Mouse (Mus musculus) left cerebral cortex, postnatal 25 days (tissue): ENCODE results near the gene Me1. TPM values are rescaled to one million over a fixed set of nuclear protein-coding genes. Genes with fewer than 3 reads are reported as not detected.

Source experiments
- DNase-seq, 2 experiments: peaks; one replicate each; pipeline ENCODE4 v3.0.0; 2022; ENCODE audit warnings: low spot score in 2 of 2, mixed read lengths in 1 of 2
- intact Hi-C: fragments of 180-260 bp; cut with DNase I; formaldehyde crosslinking; loops from one replicate; pipeline ENCODE4 v1.15.1; 2025
- total RNA-seq, 2 experiments: library from RNA; stranded (reverse); gene quantifications; 2 replicates each; pipeline ENCODE4 v1.2.3; 2021

Me1 gene
- total RNA-seq, 2 experiments from 2014 or later = 53.1 to 57.3 TPM

DNA sequence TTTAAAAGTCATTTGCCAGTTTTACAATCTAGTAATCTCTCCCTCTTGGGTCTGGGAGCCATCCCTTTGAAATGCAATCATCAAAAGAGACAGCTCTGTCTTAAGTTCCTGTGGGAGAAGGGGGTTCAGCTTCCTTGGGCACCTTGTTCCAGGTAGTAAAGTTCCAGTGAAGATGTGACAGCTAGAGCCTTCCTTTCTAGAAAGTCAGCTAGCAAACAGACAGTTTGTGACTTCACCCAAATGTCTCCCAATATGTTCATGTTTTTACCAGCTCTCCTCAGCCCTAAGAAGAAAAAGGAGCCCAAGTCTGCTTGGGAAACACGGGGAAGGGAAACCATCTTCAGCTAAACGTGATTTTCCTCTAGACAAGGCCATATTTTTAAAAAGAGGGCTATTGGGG is 16.9 kb upstream of the Me1 start:
- no peak for DNase-seq
- intact Hi-C loops = no loop called here

DNA sequence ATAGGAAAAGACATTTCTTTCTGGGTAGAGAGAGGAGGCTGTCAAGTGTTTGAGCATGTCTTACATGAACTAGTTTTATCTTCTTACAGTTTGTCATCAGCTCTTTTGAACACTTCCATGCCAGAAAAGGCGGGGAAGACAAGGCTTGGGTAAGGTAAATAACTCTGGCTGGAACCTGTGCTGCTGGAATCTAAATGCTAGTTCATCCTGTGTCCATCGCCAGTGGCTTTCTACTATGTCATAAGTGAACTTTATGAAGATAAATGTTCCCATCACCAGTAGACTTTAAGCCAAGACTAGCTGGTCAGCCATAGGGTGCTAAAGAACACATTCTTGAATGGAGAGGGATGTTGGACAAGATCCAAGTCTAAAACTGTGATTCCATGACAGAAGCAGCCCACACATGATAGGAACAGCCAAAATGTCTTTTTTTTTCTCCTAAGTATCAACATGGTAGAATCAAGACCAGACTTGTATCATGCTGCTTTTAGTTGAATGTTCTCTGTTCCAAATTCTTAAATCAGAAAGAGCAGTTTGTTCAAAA is 14.4 kb upstream of the Me1 start:
- peak in 1 of 2 experiments; percentile 57 for DNase-seq
- intact Hi-C loops = no loop called here

DNA sequence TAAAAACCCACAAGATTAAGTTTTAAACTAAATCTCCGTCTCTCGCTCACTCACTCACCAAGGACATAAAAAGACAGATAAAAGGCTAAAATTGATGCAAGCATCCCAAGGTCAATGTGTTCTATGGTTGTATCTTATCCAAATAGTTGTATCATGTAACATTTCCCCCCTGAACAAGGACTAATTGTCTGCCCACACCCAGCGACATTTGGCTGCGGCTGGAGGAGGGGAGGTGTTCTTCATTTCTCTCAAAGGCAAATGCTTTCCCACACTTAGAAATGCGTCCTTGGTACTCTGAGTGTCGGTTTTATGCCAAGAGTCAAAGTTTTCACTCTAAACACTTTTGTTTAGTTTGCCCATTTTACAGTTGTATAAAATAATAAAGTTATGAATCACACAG is 13.2 kb upstream of the Me1 start:
- DNase-seq = no peak

GRCm38 (mm10) chr9:86707431-86707830 is 11.7 kb upstream of the Me1 start:
- intact Hi-C loops = no loop called here
- no peak for DNase-seq

More for the DNA sequence above, 13.2 kb upstream of the Me1 start:
- intact Hi-C loops = no loop called here

DNA sequence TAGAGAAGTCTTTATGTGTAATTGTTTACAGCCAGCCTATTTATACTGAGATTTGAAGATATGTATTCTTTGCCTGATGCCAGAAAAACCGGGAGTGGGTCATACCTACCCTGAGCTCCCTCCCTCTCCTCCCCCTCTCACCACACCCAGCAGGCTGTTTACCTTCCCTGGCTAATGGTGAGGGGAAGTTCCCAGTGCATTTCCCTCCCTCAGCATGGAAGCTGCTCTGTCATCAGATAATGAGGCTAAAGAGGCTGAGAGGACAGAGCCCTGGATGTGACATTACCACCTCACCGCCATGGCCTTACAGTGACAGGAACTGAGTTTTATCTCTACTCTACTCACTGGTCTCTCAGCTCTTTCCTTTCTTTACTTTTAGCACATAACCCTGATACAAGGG is 6.1 kb upstream of the Me1 start:
- intact Hi-C loops = no loop called here
- no peak for DNase-seq

DNA sequence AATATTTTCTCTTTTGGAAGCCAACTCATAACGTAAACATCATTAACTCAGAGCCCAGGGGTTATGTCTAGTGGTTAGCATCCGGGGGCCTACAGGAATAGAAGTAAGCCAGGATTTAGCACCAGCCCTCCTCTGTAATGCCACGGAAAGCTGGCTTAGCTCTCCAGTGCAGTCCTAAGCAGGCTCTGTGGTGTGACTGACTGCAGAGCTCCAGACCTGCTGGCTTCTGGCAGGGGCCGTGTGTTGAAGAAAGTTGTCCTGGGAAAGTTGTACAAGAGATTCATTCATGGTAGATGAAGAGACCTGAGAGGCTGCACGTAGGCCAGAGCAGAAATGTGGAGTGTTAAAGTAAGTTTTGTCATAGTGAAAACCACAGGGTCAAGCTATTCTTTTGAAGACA is 5.5 kb upstream of the Me1 start:
- intact Hi-C loops = no loop called here

DNA sequence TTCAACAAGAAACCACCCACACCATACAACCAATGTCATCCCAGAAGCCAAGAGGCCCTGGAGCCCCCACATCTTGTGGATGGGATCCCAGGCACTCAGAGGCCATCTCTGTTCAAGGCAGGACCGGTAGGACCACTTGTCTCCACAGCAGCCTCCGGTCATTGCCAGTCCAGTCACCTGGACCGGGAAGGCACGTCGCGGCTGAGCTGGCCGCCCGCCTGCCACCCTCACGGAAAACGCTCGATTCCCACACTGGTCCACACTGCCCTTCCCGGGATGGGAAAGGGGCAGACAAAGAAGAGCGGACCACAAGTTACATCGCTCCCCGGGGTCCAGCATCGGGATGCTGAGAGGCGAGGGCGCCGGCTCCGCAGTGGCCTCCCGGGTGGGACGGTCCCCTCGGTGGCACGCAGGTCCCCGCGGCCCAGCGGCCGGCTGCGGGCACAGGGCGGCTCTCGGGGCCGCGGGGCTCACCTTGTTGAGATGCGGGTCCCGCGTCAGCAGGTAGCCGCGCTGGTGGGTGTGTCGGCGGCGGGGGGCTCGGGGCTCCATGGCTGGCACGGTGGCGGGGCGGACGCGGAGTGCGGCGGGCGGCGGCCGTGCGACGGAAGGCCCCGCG is 445 bp downstream of the Me1 start:
- intact Hi-C loops = loop anchor here (5.0 kb wide), 2 partner anchors 47 to 68 kb away; partner anchors contain the start of gene Prss35
- DNase-seq = peak; percentile 30 to 42

More for the DNA sequence above, 5.5 kb upstream of the Me1 start:
- no peak for DNase-seq

DNA sequence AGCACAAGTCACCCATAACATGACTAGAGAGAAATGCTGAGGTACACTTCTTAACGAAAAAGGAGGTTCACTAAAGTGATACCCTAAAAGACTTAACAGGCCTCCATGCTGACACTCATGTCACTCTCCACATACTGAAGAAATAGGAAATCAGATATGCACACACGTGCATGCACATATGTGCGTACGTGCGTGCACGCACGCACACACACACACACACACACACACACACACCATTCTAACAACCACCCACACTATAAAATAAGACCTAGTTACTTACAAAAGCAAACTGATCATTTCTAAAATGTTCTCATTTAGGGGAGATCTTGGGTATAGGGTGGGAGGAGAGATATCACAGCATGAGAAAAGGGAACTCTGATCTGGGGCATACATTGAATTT is 1.1 kb downstream of the Me1 start:
- no peak for DNase-seq
- intact Hi-C loops = loop anchor here (5.0 kb wide), 2 partner anchors 48 to 67 kb away; partner anchors contain the start of gene Prss35

DNA sequence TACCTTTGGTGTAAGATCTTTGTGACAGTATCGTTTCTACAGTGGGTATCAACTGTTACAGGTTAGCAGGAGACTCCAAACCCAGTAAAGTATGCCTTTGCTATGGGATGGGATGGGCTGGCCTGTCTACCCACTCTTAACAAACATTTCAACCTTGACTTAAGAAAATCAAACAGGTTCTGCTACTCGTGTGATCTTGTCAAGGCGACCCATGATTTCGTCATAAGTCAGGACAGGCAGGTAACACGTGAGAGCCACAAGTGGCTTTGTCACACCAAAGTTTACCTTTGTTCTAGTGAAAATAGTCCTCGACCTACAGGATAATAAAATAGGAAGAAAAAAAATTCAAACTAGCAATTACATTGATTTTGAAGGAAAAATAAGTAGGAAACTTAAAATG is 1.8 kb downstream of the Me1 start:
- DNase-seq = no peak
- intact Hi-C loops = no loop called here

DNA sequence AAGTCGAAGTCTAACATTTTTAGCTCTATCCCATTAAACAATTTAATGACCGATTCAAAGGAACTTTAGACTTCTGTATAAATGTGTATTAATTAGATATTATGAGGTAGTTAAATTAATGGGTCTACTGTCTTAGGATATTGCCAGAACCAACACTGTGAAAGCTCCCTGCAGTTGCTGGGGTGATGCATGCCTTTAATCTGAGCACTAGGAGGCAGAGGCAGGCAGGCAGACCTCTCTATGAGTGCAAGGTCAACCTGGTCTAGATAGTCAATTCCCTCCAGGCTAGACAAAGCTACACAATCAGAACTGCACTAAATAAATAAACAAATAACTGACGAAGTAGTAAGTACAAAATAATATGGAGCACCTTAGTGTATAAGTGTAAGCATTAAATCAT is 3.1 kb downstream of the Me1 start:
- intact Hi-C loops = no loop called here
- DNase-seq = no peak

DNA sequence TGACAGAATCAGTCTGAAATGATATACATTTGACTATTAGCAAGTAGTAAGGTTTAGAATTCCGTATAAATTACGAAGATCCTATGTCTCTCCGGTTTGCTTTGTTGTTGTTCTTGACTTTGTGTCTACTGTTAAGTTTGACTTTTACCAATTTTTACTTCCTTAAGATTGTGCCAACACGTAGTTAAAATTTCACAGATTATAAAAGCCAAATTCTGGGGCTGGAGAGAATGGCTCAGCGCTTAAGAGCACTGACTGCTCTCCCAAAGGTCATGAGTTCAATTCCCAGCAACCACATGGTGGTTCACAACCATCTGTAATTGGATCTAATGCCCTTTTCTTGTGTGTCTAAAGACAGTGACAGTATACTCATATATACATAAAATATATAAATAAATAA is 3.5 kb downstream of the Me1 start:
- intact Hi-C loops = no loop called here
- no peak for DNase-seq

DNA sequence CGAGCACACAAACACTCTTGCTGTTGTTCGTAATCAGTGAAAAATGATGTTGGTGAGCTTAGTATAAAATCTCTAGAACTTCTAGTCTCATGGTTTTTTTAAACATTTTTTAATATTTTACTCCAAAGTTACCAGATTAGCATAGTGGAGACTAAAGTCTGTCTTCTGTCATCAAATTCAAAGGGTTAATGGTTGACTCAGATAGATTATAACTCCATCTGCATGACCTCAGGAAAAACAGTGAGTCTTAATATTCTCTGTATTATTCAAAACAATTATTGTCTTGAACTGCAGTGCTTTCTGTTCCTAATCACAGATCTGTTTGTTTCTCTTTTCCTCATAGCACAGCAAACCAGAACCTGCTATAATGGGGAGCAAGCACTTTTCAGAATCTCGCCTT is 4.7 kb downstream of the Me1 start:
- intact Hi-C loops = no loop called here
- no peak for DNase-seq

DNA sequence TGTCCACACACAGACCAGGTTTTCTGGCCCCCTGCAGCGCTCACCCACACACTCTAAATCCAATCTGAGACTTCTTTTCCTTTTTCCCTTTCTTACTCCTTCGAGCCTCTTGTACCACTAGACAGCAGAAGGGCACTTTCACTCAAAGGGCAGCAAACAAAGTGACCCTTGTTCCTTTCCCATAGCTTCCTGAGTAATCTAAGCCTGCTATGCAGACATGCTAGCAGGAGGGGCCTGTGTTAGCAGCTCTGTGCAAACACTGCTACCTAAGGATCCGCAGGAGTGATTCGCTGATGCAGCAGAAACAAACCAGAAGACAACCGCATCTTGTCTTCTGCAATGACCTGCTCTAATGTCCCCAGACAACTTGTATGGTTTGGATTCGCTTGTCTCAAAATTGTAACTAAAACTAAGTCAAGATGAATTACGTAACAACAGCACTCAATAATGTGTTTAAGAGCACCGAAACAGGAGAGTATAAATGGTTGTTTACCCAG is 12.0 kb downstream of the Me1 start:
- intact Hi-C loops = no loop called here

GRCm38 (mm10) chr9:86682844-86683243 is 12.9 kb downstream of the Me1 start:
- intact Hi-C loops = no loop called here
- peak in 1 of 2 experiments; percentile 56 for DNase-seq

More for the DNA sequence above, 12.0 kb downstream of the Me1 start:
- no peak for DNase-seq

DNA sequence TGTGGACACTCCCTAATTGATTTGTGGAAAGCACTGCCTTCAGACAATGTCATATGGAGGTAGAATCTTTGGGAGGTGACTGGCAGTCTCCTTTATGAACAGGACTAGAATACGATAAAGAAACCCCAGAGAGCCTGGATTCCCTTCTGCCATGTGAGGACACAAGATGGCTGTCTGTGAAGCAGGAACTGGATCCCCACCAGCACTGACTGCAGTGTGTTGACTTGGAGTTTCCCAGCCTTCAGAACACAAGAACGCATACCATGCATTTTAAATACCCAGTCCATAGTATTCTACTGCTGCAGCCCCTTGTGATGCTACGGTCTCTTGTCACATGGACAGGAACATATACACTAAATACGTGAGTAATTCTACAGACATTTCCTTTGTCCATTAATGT is 13.5 kb downstream of the Me1 start:
- DNase-seq = no peak
- intact Hi-C loops = no loop called here

- DNase-seq = no peak
- intact Hi-C loops = no loop called here
Observed at GRCm38 (mm10) chr9:86680431-86680830, 15.3 kb downstream of the Me1 start.

DNA sequence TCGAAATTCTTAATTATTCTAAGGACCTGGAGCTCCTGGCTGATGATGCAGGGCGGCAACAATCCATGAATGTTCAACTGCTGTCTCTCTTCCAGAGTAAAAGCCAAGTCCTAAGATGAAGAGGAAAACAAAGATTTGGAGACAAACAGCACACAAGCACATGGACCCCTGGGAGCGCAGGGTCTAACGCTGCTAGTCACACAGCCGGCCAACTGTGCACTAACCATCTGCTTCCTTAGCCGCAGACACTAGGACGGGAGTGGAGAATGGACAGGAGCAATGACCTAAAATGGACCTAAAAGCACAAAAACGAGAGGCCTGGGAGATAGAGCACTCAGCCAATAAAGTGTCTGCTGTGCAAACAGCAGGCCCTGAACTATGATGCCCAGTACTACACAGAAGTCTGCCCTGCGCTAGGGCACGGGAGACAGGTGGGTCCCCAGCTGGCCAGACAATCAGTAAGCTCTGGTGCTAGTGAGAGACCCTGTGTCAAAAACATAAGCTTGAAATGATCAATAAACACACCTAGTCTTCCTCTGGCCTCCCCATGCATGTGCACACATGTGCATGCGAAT is 15.8 kb downstream of the Me1 start:
- intact Hi-C loops = no loop called here
- no peak for DNase-seq

DNA sequence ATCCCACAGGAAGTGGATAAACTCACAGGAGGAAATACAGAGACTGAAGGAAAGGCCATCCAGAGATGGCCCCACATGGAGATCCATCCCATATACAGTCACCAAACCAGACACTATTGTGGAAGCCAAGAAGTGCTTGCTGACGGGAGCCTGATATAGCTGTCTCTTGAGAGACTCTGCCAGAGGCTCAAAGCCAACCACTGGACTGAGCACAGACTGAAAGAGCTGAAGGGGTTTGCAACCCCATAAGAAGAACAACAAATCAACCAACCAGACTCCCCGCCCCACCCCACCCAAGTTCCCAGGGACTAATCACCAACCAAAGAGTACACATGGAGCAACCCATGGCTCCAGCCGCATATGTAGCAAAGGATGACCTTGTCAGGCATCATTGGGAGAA is 19.5 kb downstream of the Me1 start:
- intact Hi-C loops = no loop called here
- no peak for DNase-seq

- intact Hi-C loops = no loop called here
- DNase-seq = no peak
Observed at GRCm38 (mm10) chr9:86675426-86675825, 20.3 kb downstream of the Me1 start.

DNA sequence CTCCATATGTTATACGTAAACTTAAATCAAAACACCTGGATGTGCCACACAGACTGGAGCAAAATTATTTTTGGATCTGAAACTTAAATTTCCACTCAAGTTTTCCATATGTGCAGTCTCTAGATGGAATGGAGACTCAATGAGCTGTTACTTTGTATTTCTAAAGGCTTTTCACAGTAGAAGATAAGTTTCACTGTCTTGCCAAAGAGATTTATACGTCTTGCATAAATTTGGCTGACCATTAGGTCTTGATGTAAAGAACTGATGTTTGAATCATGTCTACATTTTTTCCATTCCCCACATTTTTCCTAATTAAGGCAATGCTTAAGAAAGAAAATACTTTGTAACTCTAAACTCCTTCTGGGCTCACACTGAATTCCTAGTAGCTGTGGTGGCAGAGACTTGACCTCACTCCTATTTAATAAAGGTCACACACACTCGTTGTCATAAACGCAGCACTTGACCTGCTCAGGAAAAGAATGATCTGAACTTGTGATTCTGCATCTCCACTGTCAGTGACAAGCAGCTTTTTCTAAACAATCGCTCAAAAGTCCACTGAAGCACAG is 22.8 kb downstream of the Me1 start:
- intact Hi-C loops = no loop called here
- DNase-seq = no peak
